Comparison of ENCODE assay signal across 26 mouse cellular contexts in genomic region chr14:121644302-121644701, GRCm38 (mm10).
"Had no signal": no experiment of that assay in that cellular context is flagged by ENCODE, and none has a peak within 500 bp of the region (broad histone marks: within the 10 kb centered on the region; RNA-seq: fewer than 3 reads in every experiment).

No protein-coding gene starts in this region.

- H3K4me1 ChIP-seq: hindbrain, embryonic 12.5 days; liver, embryonic 13.5 days; liver, embryonic 15.5 days had no signal

- H3K27me3 ChIP-seq: heart, embryonic 12.5 days; hindbrain, embryonic 12.5 days; intestine, embryonic 15.5 days; limb, embryonic 12.5 days; liver, embryonic 13.5 days; liver, embryonic 15.5 days had no signal

- H3K9me3 ChIP-seq: heart, embryonic 12.5 days; hindbrain, embryonic 10.5 days; hindbrain, embryonic 12.5 days; intestine, embryonic 15.5 days; limb, embryonic 10.5 days; limb, embryonic 12.5 days; liver, embryonic 13.5 days; liver, embryonic 15.5 days had no signal

- H3K4me2 ChIP-seq: heart, embryonic 12.5 days; hindbrain, embryonic 12.5 days; hindbrain, embryonic 14.5 days; intestine, embryonic 15.5 days; limb, embryonic 12.5 days; liver, embryonic 11.5 days; liver, embryonic 13.5 days; liver, embryonic 15.5 days had no signal

- H3K36me3 ChIP-seq: limb, embryonic 10.5 days; liver, embryonic 15.5 days had no signal

- DNase-seq: gastrocnemius, adult 2 months; gastrocnemius, postnatal 10 days; gastrocnemius, postnatal 25 days; heart, adult 2 months; heart, postnatal 10 days; heart, postnatal 4 days; kidney, adult 18-20 months; kidney, adult 8-10 months; kidney, postnatal 10 days; kidney, postnatal 25 days; kidney, postnatal 4 days; liver; liver, embryonic 13.5 days had no signal

- H3K9ac ChIP-seq: heart, embryonic 12.5 days; hindbrain, embryonic 12.5 days; hindbrain, embryonic 14.5 days; intestine, embryonic 15.5 days; limb, embryonic 12.5 days; liver, embryonic 13.5 days; liver, embryonic 15.5 days had no signal

- H3K4me3 ChIP-seq: gastrocnemius, adult 2 months; heart, adult 2 months; heart, embryonic 12.5 days; hindbrain, embryonic 10.5 days; hindbrain, embryonic 12.5 days; intestine, embryonic 15.5 days; left cerebral cortex, adult 2 months; limb, embryonic 10.5 days; limb, embryonic 12.5 days; liver, embryonic 13.5 days; liver, embryonic 15.5 days had no signal

- H3K27ac ChIP-seq: gastrocnemius, adult 2 months; hindbrain, embryonic 10.5 days; hindbrain, embryonic 12.5 days; hindbrain, embryonic 14.5 days; intestine, embryonic 15.5 days; left cerebral cortex, adult 2 months; limb, embryonic 10.5 days; limb, embryonic 12.5 days; liver, embryonic 13.5 days; liver, embryonic 15.5 days had no signal

- ATAC-seq: hindbrain, embryonic 16.5 days; inflammation-experienced regulatory T-cells, adult 6 months; intestine, embryonic 15.5 days; intestine, postnatal 0 days had no signal
